Mouse (Mus musculus) stomach, postnatal 0 days (tissue): ENCODE results near the gene Tmem171. TPM values are rescaled to one million over a fixed set of nuclear protein-coding genes. Genes with fewer than 3 reads are reported as not detected.
A peak's percentile ranks its signal among the peaks of the same experiment; 100 is the strongest.

Source experiments
- ATAC-seq: fragments of 200-750 bp; cut with Nextera tagmentation; 2 replicates; pipeline ENCODE4 v1.8.0; 2017; ENCODE audit not compliant: low FRiP score, low TSS enrichment
- DNase-seq: peaks from one replicate; pipeline ENCODE4 v3.0.0-alpha.2; 2016; ENCODE audit warnings: low spot score
- H3K27ac ChIP-seq: fragments of 300-500 bp; sonication (generic); replicated peaks from 2 replicates; pipeline ENCODE4 v1.5.1; 2014; ENCODE audit warnings: mild to moderate bottlenecking, control low read depth
- H3K27me3 ChIP-seq: fragments of 300-500 bp; sonication (generic); 2 replicates; pipeline ENCODE4 v1.6.1; 2014; ENCODE audit warnings: low read length; ENCODE audit not compliant: control insufficient read depth, insufficient read depth
- H3K36me3 ChIP-seq: fragments of 300-500 bp; sonication (generic); 2 replicates; pipeline ENCODE4 v1.6.1; 2014; ENCODE audit warnings: low read length, mixed read lengths; ENCODE audit not compliant: control insufficient read depth, insufficient read depth
- H3K4me1 ChIP-seq: fragments of 300-500 bp; sonication (generic); replicated peaks from 2 replicates; pipeline ENCODE4 v1.6.1; 2014; ENCODE audit warnings: antibody characterized with exemption; ENCODE audit not compliant: control insufficient read depth, insufficient read depth
- H3K4me2 ChIP-seq: fragments of 300-500 bp; sonication (generic); replicated peaks from 2 replicates; pipeline ENCODE4 v1.6.1; 2014; ENCODE audit warnings: low read depth, mild to moderate bottlenecking, control low read depth, moderate library complexity
- H3K4me3 ChIP-seq: fragments of 300-500 bp; sonication (generic); 2 replicates; pipeline ENCODE4 v1.5.1; 2014; ENCODE audit warnings: low read depth, low read length, control low read depth
- H3K9ac ChIP-seq: fragments of 300-500 bp; sonication (generic); 2 replicates; pipeline ENCODE4 v1.6.1; 2014; ENCODE audit warnings: mild to moderate bottlenecking, low read length, control low read depth, mixed read lengths
- H3K9me3 ChIP-seq: fragments of 300-500 bp; sonication (generic); 2 replicates; pipeline ENCODE4 v1.6.1; 2016; ENCODE audit warnings: low read length; ENCODE audit not compliant: control insufficient read depth
- CTCF ChIP-seq: IDR thresholded peaks from 2 replicates; pipeline ENCODE4 v1.5.1; 2016; ENCODE audit warnings: antibody characterized with exemption, low read depth, mild to moderate bottlenecking, moderate library complexity
- EP300 ChIP-seq: optimal IDR thresholded peaks from 2 replicates; pipeline ENCODE3; 2016; ENCODE audit warnings: antibody characterized with exemption
- WGBS: fragments of 180-500 bp; shearing (Covaris S2); extraction: QIAGEN DNeasy Blood & Tissue Kit; methylation state at CpG from one replicate; pipeline ENCODE4 v1.1.7; 2014; 5-methylcytosine and 5-hydroxymethylcytosine counted together
- polyA plus RNA-seq: library from polyadenylated mRNA; unstranded; fragments of >200 nt; fragmentation: Nextera tagmentation; extraction: Ambion mirVana; gene quantifications from 2 replicates; pipeline ENCODE4 v1.2.1, GENCODE M21; 2015

The Tmem171 gene
- polyA plus RNA-seq, 1 experiment from 2014 or later, result 27.4 TPM

DNA sequence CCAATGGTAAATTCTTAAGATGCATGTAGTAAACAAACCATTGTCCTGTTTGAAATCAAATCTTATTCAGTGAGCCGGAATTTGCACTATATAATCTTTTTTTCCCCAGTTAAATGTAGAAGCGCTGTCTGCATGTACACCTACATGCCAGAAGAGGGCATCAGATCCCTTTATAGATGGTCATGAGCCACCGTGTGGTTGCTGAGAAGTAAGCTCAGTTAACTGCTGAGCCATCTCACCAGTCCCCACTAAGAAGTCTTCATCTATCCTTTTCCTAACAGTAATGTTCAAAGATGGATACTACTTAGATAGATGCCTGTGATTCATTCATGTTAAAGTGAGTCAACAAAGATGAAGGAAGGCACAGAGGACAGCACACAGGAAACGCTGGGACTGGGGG is 31.9 kb upstream of the Tmem171 start:
- Histone ChIP-seq H3K27ac (no peak overlapping the region), H3K27me3 (no peaks in the 10 kb centered on the region), H3K36me3 (peaks cover 13% of the 10 kb centered on the region; the same call in 1 of the 2 replicates), H3K4me2 (no peak overlapping the region), H3K9me3 (no peaks in the 10 kb centered on the region), H3K9ac (no peak overlapping the region), H3K4me3 (no peak overlapping the region), H3K4me1 (no peaks in the 10 kb centered on the region)
- TF ChIP-seq CTCF, result peak; percentile 79
- no peak for TF ChIP-seq EP300
- DNase-seq (no peak), ATAC-seq (peak; percentile 72; the same call in 1 of the 2 replicates)
- 60% methylated on average over 4 of the region's 4 CpGs for WGBS

DNA sequence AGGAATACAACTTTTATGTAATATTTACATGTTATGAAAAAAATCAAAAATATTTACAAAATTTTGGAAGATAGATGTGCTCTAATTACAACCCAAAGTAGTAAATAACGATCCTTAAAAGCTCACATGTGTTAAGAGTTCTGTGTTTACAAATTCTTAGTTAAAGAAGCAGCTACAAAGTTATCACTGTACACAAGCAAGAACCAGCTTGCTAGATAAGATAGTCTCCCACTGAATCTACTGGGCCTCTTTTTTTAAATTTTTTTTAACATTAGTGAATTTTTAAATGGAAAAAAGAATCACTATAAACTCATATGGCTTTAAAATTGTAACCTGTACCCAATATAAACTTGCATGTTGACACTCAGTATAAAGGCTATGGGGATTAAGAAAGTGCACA is 28.8 kb upstream of the Tmem171 start:
- DNase-seq (no peak), ATAC-seq (no peak)
- Histone ChIP-seq H3K27ac (no peak overlapping the region), H3K36me3 (peaks cover 8% of the 10 kb centered on the region; the same call in 1 of the 2 replicates), H3K4me1 (no peaks in the 10 kb centered on the region), H3K9ac (no peak overlapping the region), H3K9me3 (no peaks in the 10 kb centered on the region), H3K27me3 (no peaks in the 10 kb centered on the region), H3K4me2 (no peak overlapping the region), H3K4me3 (no peak overlapping the region)
- 77% methylated on average over 1 of the region's 1 CpGs for WGBS
- TF ChIP-seq CTCF (no peak), EP300 (no peak)

GRCm38 (mm10) chr13:98722296-98722695 is 27.7 kb upstream of the Tmem171 start:
- TF ChIP-seq CTCF, result no peak
- TF ChIP-seq EP300, result no peak
- Histone ChIP-seq H3K36me3 (peaks cover 8% of the 10 kb centered on the region; the same call in 1 of the 2 replicates), H3K9me3 (no peaks in the 10 kb centered on the region), H3K27me3 (no peaks in the 10 kb centered on the region), H3K9ac (no peak overlapping the region), H3K4me3 (no peak overlapping the region), H3K27ac (no peak overlapping the region), H3K4me2 (no peak overlapping the region), H3K4me1 (no peaks in the 10 kb centered on the region)
- DNase-seq (no peak), ATAC-seq (no peak)
- WGBS, result 53% methylated on average over 1 of the region's 1 CpGs

- no peak for TF ChIP-seq CTCF
- TF ChIP-seq EP300, result no peak
- no peak overlapping the region for H3K4me2 ChIP-seq
- H3K9me3 ChIP-seq, result no peaks in the 10 kb centered on the region
- no peaks in the 10 kb centered on the region for H3K27me3 ChIP-seq
- no peak overlapping the region for H3K27ac ChIP-seq
- H3K36me3 ChIP-seq, result no peaks in the 10 kb centered on the region
- H3K4me1 ChIP-seq, result no peaks in the 10 kb centered on the region
- DNase-seq (peak; percentile 12), ATAC-seq (0 out of 2 replicates have a peak, but pooled peaks have one; percentile 30)
- WGBS, result 77% methylated on average over 8 of the region's 8 CpGs
- H3K9ac ChIP-seq, result no peak overlapping the region
- no peak overlapping the region for H3K4me3 ChIP-seq
These were observed 21.5 kb upstream of the Tmem171 start for GRCm38 (mm10) chr13:98716176-98716575.

GRCm38 (mm10) chr13:98715443-98715990 is 20.9 kb upstream of the Tmem171 start:
- H3K27ac ChIP-seq, result no peak overlapping the region
- ATAC-seq (peak; percentile 79), DNase-seq (peak; percentile 52)
- no peaks in the 10 kb centered on the region for H3K9me3 ChIP-seq
- H3K9ac ChIP-seq, result no peak overlapping the region
- no peaks in the 10 kb centered on the region for H3K27me3 ChIP-seq
- 59% methylated on average over 6 of the region's 6 CpGs for WGBS
- TF ChIP-seq EP300, result no peak
- no peak for TF ChIP-seq CTCF
- H3K4me1 ChIP-seq, result no peaks in the 10 kb centered on the region
- H3K4me2 ChIP-seq, result no peak overlapping the region
- H3K4me3 ChIP-seq, result no peak overlapping the region
- H3K36me3 ChIP-seq, result no peaks in the 10 kb centered on the region

DNA sequence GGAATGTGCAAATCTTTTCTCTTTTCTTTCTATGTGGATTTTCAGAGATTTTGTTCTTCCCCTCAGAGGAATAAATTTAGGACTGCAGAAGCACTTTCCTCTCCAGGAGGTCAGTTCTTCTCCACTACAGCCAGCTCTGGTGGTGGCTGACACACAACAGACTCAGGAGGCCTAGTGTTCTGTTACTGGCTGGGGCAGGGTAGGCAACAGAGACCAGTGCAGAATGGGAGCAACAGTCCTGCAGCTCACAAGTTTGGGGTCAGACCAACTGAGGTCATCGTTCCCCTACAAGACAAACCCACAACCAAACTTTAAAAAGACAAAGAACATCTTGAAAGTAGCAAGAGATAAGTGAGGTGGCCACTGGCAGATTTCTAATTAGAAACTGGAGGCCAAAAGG is 16.0 kb upstream of the Tmem171 start:
- H3K9ac ChIP-seq, result no peak overlapping the region
- no peak overlapping the region for H3K4me2 ChIP-seq
- no peaks in the 10 kb centered on the region for H3K27me3 ChIP-seq
- H3K27ac ChIP-seq, result no peak overlapping the region
- no peaks in the 10 kb centered on the region for H3K9me3 ChIP-seq
- H3K4me3 ChIP-seq, result no peak overlapping the region
- no peaks in the 10 kb centered on the region for H3K4me1 ChIP-seq
- WGBS, result 90% methylated on average over 1 of the region's 1 CpGs
- no peak for TF ChIP-seq CTCF
- TF ChIP-seq EP300, result no peak
- H3K36me3 ChIP-seq, result no peaks in the 10 kb centered on the region
- ATAC-seq (no peak), DNase-seq (peak; percentile 8)
